Mouse (Mus musculus) urinary bladder, postnatal 25 days (tissue): ENCODE measurements around the gene Arfgef2.

Source experiments
- DNase-seq: peaks from one replicate; pipeline ENCODE4 v3.0.0; 2022; ENCODE audit warnings: low spot score

Gene Arfgef2

GRCm38 (mm10) chr2:166806813-166807212, 1.4 kb downstream of the Arfgef2 start:
- no peak for DNase-seq

GRCm38 (mm10) chr2:166809499-166809898, 4.1 kb downstream of the Arfgef2 start:
- no peak for DNase-seq

- DNase-seq = no peak
Observed at GRCm38 (mm10) chr2:166810821-166811220, 5.4 kb downstream of the Arfgef2 start.

- no peak for DNase-seq
Observed at GRCm38 (mm10) chr2:166818463-166819143, 13.2 kb downstream of the Arfgef2 start.

- no peak for DNase-seq
Observed at GRCm38 (mm10) chr2:166819849-166820248, 14.5 kb downstream of the Arfgef2 start.

GRCm38 (mm10) chr2:166820844-166821243, 15.5 kb downstream of the Arfgef2 start:
- DNase-seq = no peak

GRCm38 (mm10) chr2:166821406-166821805, 16.0 kb downstream of the Arfgef2 start:
- DNase-seq = no peak

GRCm38 (mm10) chr2:166822119-166822826, 16.9 kb downstream of the Arfgef2 start:
- no peak for DNase-seq

GRCm38 (mm10) chr2:166822901-166823300, 17.5 kb downstream of the Arfgef2 start:
- DNase-seq = no peak

GRCm38 (mm10) chr2:166824386-166824785, 19.0 kb downstream of the Arfgef2 start:
- DNase-seq = no peak

- no peak for DNase-seq
Observed at GRCm38 (mm10) chr2:166824998-166825397, 19.6 kb downstream of the Arfgef2 start.

GRCm38 (mm10) chr2:166826491-166827224, 21.3 kb downstream of the Arfgef2 start:
- no peak for DNase-seq

- DNase-seq = no peak
Observed at GRCm38 (mm10) chr2:166828306-166828705, 22.9 kb downstream of the Arfgef2 start.

GRCm38 (mm10) chr2:166830350-166830749, 25.0 kb downstream of the Arfgef2 start:
- DNase-seq = peak; percentile 15

- DNase-seq = no peak
Observed at GRCm38 (mm10) chr2:166834091-166834490, 28.7 kb downstream of the Arfgef2 start.

GRCm38 (mm10) chr2:166834796-166835195, 29.4 kb downstream of the Arfgef2 start:
- DNase-seq = no peak

GRCm38 (mm10) chr2:166835581-166835980, 30.2 kb downstream of the Arfgef2 start:
- no peak for DNase-seq

GRCm38 (mm10) chr2:166841813-166842212, 36.4 kb downstream of the Arfgef2 start:
- DNase-seq = no peak

GRCm38 (mm10) chr2:166850691-166851090, 45.3 kb downstream of the Arfgef2 start:
- DNase-seq = no peak

- no peak for DNase-seq
Observed at GRCm38 (mm10) chr2:166852270-166852669, 46.9 kb downstream of the Arfgef2 start.

- no peak for DNase-seq
Observed at GRCm38 (mm10) chr2:166855771-166856170, 50.4 kb downstream of the Arfgef2 start.

- DNase-seq = no peak
Observed at GRCm38 (mm10) chr2:166856366-166856765, 51.0 kb downstream of the Arfgef2 start.

- no peak for DNase-seq
Observed at GRCm38 (mm10) chr2:166857118-166857517, 51.7 kb downstream of the Arfgef2 start.
